Mouse (Mus musculus): ENCODE data around the gene Plxnc1. TPM values are rescaled to one million over a fixed set of nuclear protein-coding genes. Genes with fewer than 3 reads are reported as not detected.
A peak's percentile ranks its signal among the peaks of the same experiment; 100 is the strongest.

The Plxnc1 gene
- total RNA-seq, 1 experiment from 2014 or later = 45.8 TPM

GRCm38 (mm10) chr10:94931961-94932832 lies 12.4 kb downstream of the Plxnc1 start:
- peak; percentile 59 to 63 for ATAC-seq (replicated peaks in 1 of 2; ENCODE audit: insufficient read depth in 1 of 2, low FRiP score in 2 of 2, low TSS enrichment in 1 of 2, low read depth in 1 of 2, poor library complexity in 2 of 2, severe bottlenecking in 2 of 2)

GRCm38 (mm10) chr10:94928164-94928563 lies 16.5 kb downstream of the Plxnc1 start:
- no peak; a peak in 1 of 4 replicates for ATAC-seq (replicated peaks in 1 of 2; ENCODE audit: insufficient read depth in 1 of 2, low FRiP score in 2 of 2, low TSS enrichment in 1 of 2, low read depth in 1 of 2, poor library complexity in 2 of 2, severe bottlenecking in 2 of 2)

GRCm38 (mm10) chr10:94926297-94926696 lies 18.3 kb downstream of the Plxnc1 start:
- no peak for ATAC-seq (replicated peaks in 1 of 2; ENCODE audit: insufficient read depth in 1 of 2, low FRiP score in 2 of 2, low TSS enrichment in 1 of 2, low read depth in 1 of 2, poor library complexity in 2 of 2, severe bottlenecking in 2 of 2)

GRCm38 (mm10) chr10:94924878-94925277 lies 19.8 kb downstream of the Plxnc1 start:
- no peak for ATAC-seq (replicated peaks in 1 of 2; ENCODE audit: insufficient read depth in 1 of 2, low FRiP score in 2 of 2, low TSS enrichment in 1 of 2, low read depth in 1 of 2, poor library complexity in 2 of 2, severe bottlenecking in 2 of 2)

- no peak for ATAC-seq (replicated peaks in 1 of 2; ENCODE audit: insufficient read depth in 1 of 2, low FRiP score in 2 of 2, low TSS enrichment in 1 of 2, low read depth in 1 of 2, poor library complexity in 2 of 2, severe bottlenecking in 2 of 2)
These were observed 20.2 kb downstream of the Plxnc1 start for GRCm38 (mm10) chr10:94924450-94924849.

GRCm38 (mm10) chr10:94923337-94923762 lies 21.3 kb downstream of the Plxnc1 start:
- peak; percentile 53 to 62 for ATAC-seq (replicated peaks in 1 of 2; ENCODE audit: insufficient read depth in 1 of 2, low FRiP score in 2 of 2, low TSS enrichment in 1 of 2, low read depth in 1 of 2, poor library complexity in 2 of 2, severe bottlenecking in 2 of 2)

- no peak for ATAC-seq (replicated peaks in 1 of 2; ENCODE audit: insufficient read depth in 1 of 2, low FRiP score in 2 of 2, low TSS enrichment in 1 of 2, low read depth in 1 of 2, poor library complexity in 2 of 2, severe bottlenecking in 2 of 2)
These were observed 21.8 kb downstream of the Plxnc1 start for GRCm38 (mm10) chr10:94922848-94923247.

- ATAC-seq (replicated peaks in 1 of 2; ENCODE audit: insufficient read depth in 1 of 2, low FRiP score in 2 of 2, low TSS enrichment in 1 of 2, low read depth in 1 of 2, poor library complexity in 2 of 2, severe bottlenecking in 2 of 2) = no peak
These were observed 22.9 kb downstream of the Plxnc1 start for GRCm38 (mm10) chr10:94921751-94922150.

GRCm38 (mm10) chr10:94920526-94920925 lies 24.1 kb downstream of the Plxnc1 start:
- ATAC-seq (replicated peaks in 1 of 2; ENCODE audit: insufficient read depth in 1 of 2, low FRiP score in 2 of 2, low TSS enrichment in 1 of 2, low read depth in 1 of 2, poor library complexity in 2 of 2, severe bottlenecking in 2 of 2) = no peak

- ATAC-seq (replicated peaks in 1 of 2; ENCODE audit: insufficient read depth in 1 of 2, low FRiP score in 2 of 2, low TSS enrichment in 1 of 2, low read depth in 1 of 2, poor library complexity in 2 of 2, severe bottlenecking in 2 of 2) = no peak
These were observed 24.7 kb downstream of the Plxnc1 start for GRCm38 (mm10) chr10:94919960-94920359.

GRCm38 (mm10) chr10:94919552-94919951 lies 25.1 kb downstream of the Plxnc1 start:
- ATAC-seq (replicated peaks in 1 of 2; ENCODE audit: insufficient read depth in 1 of 2, low FRiP score in 2 of 2, low TSS enrichment in 1 of 2, low read depth in 1 of 2, poor library complexity in 2 of 2, severe bottlenecking in 2 of 2) = peak; percentile 33 to 44; a peak in 2 of 4 replicates

GRCm38 (mm10) chr10:94918618-94919017 lies 26.0 kb downstream of the Plxnc1 start:
- no peak for ATAC-seq (replicated peaks in 1 of 2; ENCODE audit: insufficient read depth in 1 of 2, low FRiP score in 2 of 2, low TSS enrichment in 1 of 2, low read depth in 1 of 2, poor library complexity in 2 of 2, severe bottlenecking in 2 of 2)

- peak in 1 of 2 experiments; percentile 23; a peak in 2 of 4 replicates for ATAC-seq (replicated peaks in 1 of 2; ENCODE audit: insufficient read depth in 1 of 2, low FRiP score in 2 of 2, low TSS enrichment in 1 of 2, low read depth in 1 of 2, poor library complexity in 2 of 2, severe bottlenecking in 2 of 2)
These were observed 26.6 kb downstream of the Plxnc1 start for GRCm38 (mm10) chr10:94917990-94918389.

- ATAC-seq (replicated peaks in 1 of 2; ENCODE audit: insufficient read depth in 1 of 2, low FRiP score in 2 of 2, low TSS enrichment in 1 of 2, low read depth in 1 of 2, poor library complexity in 2 of 2, severe bottlenecking in 2 of 2) = peak; percentile 14 to 30; a peak in 2 of 4 replicates
These were observed 27.3 kb downstream of the Plxnc1 start for GRCm38 (mm10) chr10:94917354-94917753.

- ATAC-seq (replicated peaks in 1 of 2; ENCODE audit: insufficient read depth in 1 of 2, low FRiP score in 2 of 2, low TSS enrichment in 1 of 2, low read depth in 1 of 2, poor library complexity in 2 of 2, severe bottlenecking in 2 of 2) = no peak
These were observed 28.0 kb downstream of the Plxnc1 start for GRCm38 (mm10) chr10:94916610-94917009.

- no peak for ATAC-seq (replicated peaks in 1 of 2; ENCODE audit: insufficient read depth in 1 of 2, low FRiP score in 2 of 2, low TSS enrichment in 1 of 2, low read depth in 1 of 2, poor library complexity in 2 of 2, severe bottlenecking in 2 of 2)
These were observed 28.9 kb downstream of the Plxnc1 start for GRCm38 (mm10) chr10:94915746-94916145.

GRCm38 (mm10) chr10:94914081-94914480 lies 30.6 kb downstream of the Plxnc1 start:
- ATAC-seq (replicated peaks in 1 of 2; ENCODE audit: insufficient read depth in 1 of 2, low FRiP score in 2 of 2, low TSS enrichment in 1 of 2, low read depth in 1 of 2, poor library complexity in 2 of 2, severe bottlenecking in 2 of 2) = no peak

GRCm38 (mm10) chr10:94913336-94913739 lies 31.3 kb downstream of the Plxnc1 start:
- ATAC-seq (replicated peaks in 1 of 2; ENCODE audit: insufficient read depth in 1 of 2, low FRiP score in 2 of 2, low TSS enrichment in 1 of 2, low read depth in 1 of 2, poor library complexity in 2 of 2, severe bottlenecking in 2 of 2) = peak; percentile 57 to 72

GRCm38 (mm10) chr10:94912551-94912950 lies 32.1 kb downstream of the Plxnc1 start:
- ATAC-seq (replicated peaks in 1 of 2; ENCODE audit: insufficient read depth in 1 of 2, low FRiP score in 2 of 2, low TSS enrichment in 1 of 2, low read depth in 1 of 2, poor library complexity in 2 of 2, severe bottlenecking in 2 of 2) = no peak; a peak in 1 of 4 replicates
